Mouse (Mus musculus) urinary bladder, postnatal 0 days (tissue): ENCODE measurements around the gene Ubxn11. TPM values are rescaled to one million over a fixed set of nuclear protein-coding genes. Genes with fewer than 3 reads are reported as not detected.

ENCODE experiments used
- polyA plus RNA-seq: library from polyadenylated mRNA; unstranded; fragments of >200 nt; fragmentation: Nextera tagmentation; extraction: Ambion mirVana; gene quantifications from 2 replicates; pipeline ENCODE4 v1.2.1, GENCODE M21; 2015

The Ubxn11 gene
- 0.89 and 2.1 TPM in 2 replicates for polyA plus RNA-seq

GRCm38 (mm10) chr4:134101979-134102741, at the start of gene Ubxn11:
Gene Ubxn11, plus strand, starts transcription at chr4:134102570.

GRCm38 (mm10) chr4:134053538-134053937, 48.8 kb upstream of the Ubxn11 start, which contains the start of gene Zfp683:
Gene Zfp683, plus strand, starts transcription at chr4:134053838.

GRCm38 (mm10) chr4:134060135-134060865, 42.1 kb upstream of the Ubxn11 start, which contains the start of gene Crybg2:
Gene Crybg2, plus strand, starts transcription at chr4:134060815.

GRCm38 (mm10) chr4:134094923-134095547, 7.3 kb upstream of the Ubxn11 start, which contains the start of gene Cd52:
Gene Cd52, minus strand, starts transcription at chr4:134095082.

GRCm38 (mm10) chr4:134128221-134128982, 26.0 kb downstream of the Ubxn11 start, which contains the start of gene Sh3bgrl3:
Gene Sh3bgrl3, minus strand, starts transcription at chr4:134128789.

Other genes with a start within 250 kb of the Ubxn11 start
- 12.1 and 14.2 TPM in 2 replicates for gene Rps6ka1, start 214.8 kb upstream of the Ubxn11 start, polyA plus RNA-seq
- 556 and 655 TPM in 2 replicates for gene Hmgn2, start 133.9 kb upstream of the Ubxn11 start, polyA plus RNA-seq
- gene Dhdds, start 101.7 kb upstream of the Ubxn11 start, polyA plus RNA-seq: 22.6 and 23.7 TPM in 2 replicates
- 0.04 TPM in 1 of 2 replicates, not detected in the other for gene Lin28a, start 83.7 kb upstream of the Ubxn11 start, polyA plus RNA-seq
- not detected in 2 replicates for gene Zfp683, start 48.7 kb upstream of the Ubxn11 start, polyA plus RNA-seq
- 9.6 and 12.5 TPM in 2 replicates for gene Crybg2, start 41.8 kb upstream of the Ubxn11 start, polyA plus RNA-seq
- 10.4 and 33.2 TPM in 2 replicates for gene Cd52, start 7.5 kb upstream of the Ubxn11 start, polyA plus RNA-seq
- 314 and 368 TPM in 2 replicates for gene Sh3bgrl3, start 26.2 kb downstream of the Ubxn11 start, polyA plus RNA-seq
- gene Cep85, start 84.5 kb downstream of the Ubxn11 start, polyA plus RNA-seq: 26.9 and 31.1 TPM in 2 replicates
- gene Gm7534, start 100.4 kb downstream of the Ubxn11 start, polyA plus RNA-seq: not detected in 2 replicates
- 0.11 and 0.18 TPM in 2 replicates for gene Catsper4, start 124.8 kb downstream of the Ubxn11 start, polyA plus RNA-seq
- 4.3 and 5.0 TPM in 2 replicates for gene Cnksr1, start 135.8 kb downstream of the Ubxn11 start, polyA plus RNA-seq
- gene E130218I03Rik, start 141.1 kb downstream of the Ubxn11 start, polyA plus RNA-seq: 0.19 and 0.24 TPM in 2 replicates
- 11.3 and 12.5 TPM in 2 replicates for gene Zfp593, start 143.0 kb downstream of the Ubxn11 start, polyA plus RNA-seq
- not detected in 2 replicates for gene Gm30191, start 144.4 kb downstream of the Ubxn11 start, polyA plus RNA-seq
- gene Grrp1, start 151.5 kb downstream of the Ubxn11 start, polyA plus RNA-seq: 3.6 and 4.0 TPM in 2 replicates
- gene Pdik1l, start 185.3 kb downstream of the Ubxn11 start, polyA plus RNA-seq: 9.0 and 10.1 TPM in 2 replicates
- gene Trim63, start 212.6 kb downstream of the Ubxn11 start, polyA plus RNA-seq: 0.43 and 1.0 TPM in 2 replicates
- 0.12 and 0.29 TPM in 2 replicates for gene Slc30a2, start 240.6 kb downstream of the Ubxn11 start, polyA plus RNA-seq